Mouse (Mus musculus) midbrain, embryonic 10.5 days (tissue): ENCODE results near the gene Sun5. TPM values are rescaled to one million over a fixed set of nuclear protein-coding genes. Genes with fewer than 3 reads are reported as not detected.
"Not testable (repeated sequence)": the region's sequence is repeated elsewhere in the genome, so short reads cannot be mapped to it uniquely, and the experiment has no call there.

ENCODE experiments used
- DNase-seq: peaks from one replicate; pipeline ENCODE4 v3.0.0-alpha.2; 2017; ENCODE audit warnings: low spot score
- H3K27ac ChIP-seq: fragments of 300-500 bp; sonication (generic); replicated peaks from 2 replicates; pipeline ENCODE4 v1.5.1; 2016; ENCODE audit warnings: mild to moderate bottlenecking
- H3K27me3 ChIP-seq: fragments of 300-500 bp; sonication (generic); 2 replicates; pipeline ENCODE4 v1.6.1; 2016; ENCODE audit warnings: low read depth, mild to moderate bottlenecking; ENCODE audit not compliant: poor library complexity, severe bottlenecking
- H3K36me3 ChIP-seq: fragments of 300-500 bp; sonication (generic); 2 replicates; pipeline ENCODE4 v1.6.1; 2016; ENCODE audit warnings: mild to moderate bottlenecking, moderate library complexity
- H3K4me1 ChIP-seq: fragments of 300-500 bp; sonication (generic); 2 replicates; pipeline ENCODE4 v1.6.1; 2016
- H3K4me3 ChIP-seq: fragments of 300-500 bp; sonication (generic); 2 replicates; pipeline ENCODE4 v1.5.1; 2016; ENCODE audit warnings: mild to moderate bottlenecking, moderate library complexity
- H3K9me3 ChIP-seq: fragments of 300-500 bp; sonication (generic); replicated peaks from 2 replicates; pipeline ENCODE4 v1.6.1; 2016; ENCODE audit warnings: mild to moderate bottlenecking
- WGBS: fragments of 180-500 bp; shearing (Covaris S2); methylation state at CpG from one replicate; pipeline ENCODE4 v1.1.7; 2016; 5-methylcytosine and 5-hydroxymethylcytosine counted together
- polyA plus RNA-seq: library from polyadenylated mRNA; unstranded; fragments of >200 nt; fragmentation: Nextera tagmentation; extraction: Ambion mirVana; gene quantifications from 2 replicates; pipeline ENCODE4 v1.2.1, GENCODE M21; 2016

Gene Sun5
- polyA plus RNA-seq, 1 experiment from 2014 or later: not detected

DNA sequence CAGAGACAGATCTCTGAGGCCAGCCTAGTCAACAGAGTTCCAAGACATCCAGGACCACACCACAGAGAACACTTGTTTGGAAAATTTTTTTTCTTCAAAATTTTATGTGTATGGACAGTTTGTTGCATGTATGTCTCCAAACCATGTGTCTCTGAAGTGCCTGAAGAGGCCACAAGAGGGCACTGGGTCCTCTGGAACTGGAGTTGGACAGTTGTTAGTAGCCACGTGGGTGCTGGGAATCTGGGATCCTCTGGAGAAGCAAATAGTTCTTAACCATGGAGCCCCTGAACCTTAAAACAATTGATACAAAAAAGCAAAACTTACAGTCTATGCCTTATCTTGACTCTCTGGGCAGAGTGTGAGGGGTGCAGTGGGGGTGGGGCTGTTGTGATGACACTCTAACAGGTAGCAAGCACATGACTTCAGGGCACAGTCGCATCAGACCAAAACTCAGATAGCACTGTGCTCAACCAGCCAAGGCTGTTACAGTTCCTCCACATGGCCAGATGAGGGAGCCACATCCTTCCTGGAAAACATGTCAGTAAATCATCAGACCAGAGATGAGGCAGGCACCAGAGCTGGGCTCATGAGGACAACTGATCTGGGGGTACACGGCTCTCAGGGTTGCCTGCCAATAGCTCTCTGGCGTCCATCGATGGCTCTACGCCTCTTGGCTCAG, 20.4 kb downstream of the Sun5 start:
- no peak for DNase-seq
- Histone ChIP-seq H3K4me3 (no peak overlapping the region), H3K4me1 (peaks cover 15% of the 10 kb centered on the region), H3K36me3 (no peaks in the 10 kb centered on the region), H3K9me3 (no peaks in the 10 kb centered on the region), H3K27me3 (peaks cover 19% of the 10 kb centered on the region), H3K27ac (no peak overlapping the region)
- 80% methylated on average over 6 of the region's 6 CpGs for WGBS

DNA sequence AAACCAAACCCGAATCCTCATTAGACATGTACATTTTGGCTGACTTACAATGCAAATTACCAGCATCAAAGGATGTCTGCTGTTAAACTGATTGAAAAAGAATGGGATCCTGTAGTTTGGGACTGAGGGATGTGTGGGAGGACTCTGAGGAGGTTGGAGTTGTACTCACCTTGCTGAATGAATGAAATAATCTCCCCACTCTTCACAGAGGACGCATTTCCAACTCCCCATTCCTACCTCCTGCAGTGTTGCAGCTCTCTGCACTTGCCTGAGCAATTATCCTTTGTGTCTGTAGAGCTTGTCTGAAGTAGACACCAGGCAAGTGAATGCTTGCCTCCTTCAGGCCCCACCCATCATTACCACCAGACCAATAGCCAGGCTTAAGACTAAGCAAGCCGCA, 22.5 kb downstream of the Sun5 start:
- 84% methylated on average over 3 of the region's 3 CpGs for WGBS
- H3K9me3 ChIP-seq: no peaks in the 10 kb centered on the region
- DNase-seq: no peak

DNA sequence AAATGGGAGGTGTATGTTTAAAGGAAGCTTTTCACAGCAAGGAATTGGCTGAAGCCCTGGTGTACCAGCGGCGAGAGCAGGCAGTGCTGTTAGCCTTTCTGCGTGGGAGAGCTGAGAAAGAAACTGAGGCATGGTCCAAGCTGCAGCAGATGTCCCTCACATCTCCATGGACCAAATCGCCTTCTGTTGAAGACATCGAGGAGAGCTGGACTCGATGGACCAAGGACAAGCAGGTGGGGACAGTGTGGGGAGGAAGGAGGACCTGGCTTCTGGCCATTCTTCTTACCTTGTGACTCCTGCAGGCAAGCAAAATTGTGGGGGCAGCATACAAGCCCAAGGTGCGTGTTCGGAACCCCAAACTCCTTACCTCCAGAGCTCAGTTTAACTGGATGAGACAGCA, 28.0 kb downstream of the Sun5 start:
- Histone ChIP-seq H3K4me1 (no peaks in the 10 kb centered on the region), H3K9me3 (no peaks in the 10 kb centered on the region), H3K27ac (no peak overlapping the region), H3K27me3 (no peaks in the 10 kb centered on the region), H3K4me3 (no peak overlapping the region), H3K36me3 (no peaks in the 10 kb centered on the region)
- no peak for DNase-seq
- WGBS: 84% methylated on average over 8 of the region's 8 CpGs

More for the DNA sequence above, 22.5 kb downstream of the Sun5 start:
- Histone ChIP-seq H3K36me3 (no peaks in the 10 kb centered on the region), H3K27ac (no peak overlapping the region), H3K27me3 (no peaks in the 10 kb centered on the region; the same call in 1 of the 2 replicates), H3K4me1 (peaks cover 6% of the 10 kb centered on the region), H3K4me3 (no peak overlapping the region)

DNA sequence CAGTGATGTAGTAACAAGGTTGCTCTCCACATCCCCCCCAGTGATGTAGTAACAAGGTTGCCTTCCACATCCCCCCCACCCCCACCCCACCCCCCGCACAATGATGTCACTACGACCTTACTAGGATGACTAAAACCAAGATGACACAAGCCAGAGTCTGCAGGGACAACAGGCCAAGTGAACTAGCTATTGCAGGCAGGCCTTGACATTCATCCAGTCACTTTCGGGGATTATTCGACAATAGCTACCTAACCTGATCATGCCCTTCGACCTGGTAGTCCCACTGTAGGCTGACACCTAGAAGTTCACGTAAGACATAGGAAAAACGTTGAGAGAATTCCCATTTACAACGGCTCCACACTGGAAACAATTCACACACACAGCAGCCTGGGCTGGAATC, 37.6 kb downstream of the Sun5 start:
- no peaks in the 10 kb centered on the region for H3K27me3 ChIP-seq
- no peak overlapping the region for H3K4me3 ChIP-seq
- H3K36me3 ChIP-seq: no peaks in the 10 kb centered on the region
- peaks cover 12% of the 10 kb centered on the region for H3K4me1 ChIP-seq
- no peak overlapping the region for H3K27ac ChIP-seq
- no peak for DNase-seq
- H3K9me3 ChIP-seq: no peaks in the 10 kb centered on the region
- WGBS: 91% methylated on average over 8 of the region's 8 CpGs

DNA sequence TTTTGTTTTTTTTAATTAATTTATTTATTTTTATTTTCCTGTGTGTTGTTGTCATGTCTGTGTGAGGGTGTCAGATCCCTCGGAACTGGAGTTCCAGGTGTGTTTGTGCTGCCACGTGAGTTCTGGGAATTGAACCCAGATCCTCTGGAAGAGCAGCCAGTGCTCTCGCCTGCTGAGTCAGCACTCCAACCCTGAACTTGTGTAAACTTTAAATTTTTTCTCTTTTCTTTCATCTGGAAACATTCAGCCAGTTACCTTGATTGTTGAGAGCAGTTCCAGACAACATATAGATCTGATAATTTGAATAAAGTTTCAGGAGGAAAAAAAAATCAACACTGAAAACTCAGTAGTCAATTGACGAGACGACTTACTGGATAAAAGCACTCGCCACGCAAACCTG, 42.2 kb downstream of the Sun5 start:
- no peak overlapping the region for H3K27ac ChIP-seq
- no peaks in the 10 kb centered on the region for H3K36me3 ChIP-seq
- H3K4me1 ChIP-seq: peaks cover 12% of the 10 kb centered on the region
- no peak overlapping the region for H3K4me3 ChIP-seq
- no peak for DNase-seq
- WGBS: 87% methylated on average over 7 of the region's 7 CpGs
- H3K27me3 ChIP-seq: no peaks in the 10 kb centered on the region
- no peaks in the 10 kb centered on the region for H3K9me3 ChIP-seq

DNA sequence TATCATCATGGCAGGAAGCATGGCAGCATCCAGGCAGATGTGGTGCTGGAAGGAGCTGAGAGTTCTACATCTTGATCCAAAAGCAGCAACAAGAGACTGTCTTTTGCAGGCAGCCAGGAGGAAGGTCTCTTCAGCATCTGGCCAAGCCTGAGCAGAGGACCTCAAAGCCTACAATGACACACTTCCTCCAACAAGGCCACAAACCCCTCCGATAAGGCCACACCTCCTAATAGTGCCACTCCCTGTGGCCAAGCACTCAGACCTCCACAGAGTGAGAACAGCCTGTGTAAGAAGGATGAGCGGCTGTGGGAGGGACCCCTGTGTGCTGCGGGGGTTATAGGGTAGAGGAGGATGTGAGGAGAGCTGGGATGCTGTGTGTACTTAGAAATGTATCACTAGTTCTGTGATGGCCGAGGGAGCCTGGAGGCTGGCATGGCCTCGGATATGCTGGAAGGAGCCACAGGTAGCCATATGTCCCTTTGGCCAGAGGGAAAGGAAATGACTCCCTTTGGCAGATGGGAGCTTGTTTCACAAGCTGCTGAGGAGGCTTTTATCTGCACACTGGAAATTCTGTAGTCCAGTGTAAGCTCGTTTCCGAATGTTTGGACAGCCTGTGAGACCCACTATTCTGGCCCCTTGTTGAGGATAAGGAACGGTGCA, 43.6 kb downstream of the Sun5 start:
- Histone ChIP-seq H3K9me3 (no peaks in the 10 kb centered on the region), H3K27ac (no peak overlapping the region), H3K36me3 (no peaks in the 10 kb centered on the region), H3K4me3 (no peak overlapping the region), H3K4me1 (peaks cover 6% of the 10 kb centered on the region), H3K27me3 (no peaks in the 10 kb centered on the region)
- no peak for DNase-seq
- WGBS: 86% methylated on average over 8 of the region's 8 CpGs

DNA sequence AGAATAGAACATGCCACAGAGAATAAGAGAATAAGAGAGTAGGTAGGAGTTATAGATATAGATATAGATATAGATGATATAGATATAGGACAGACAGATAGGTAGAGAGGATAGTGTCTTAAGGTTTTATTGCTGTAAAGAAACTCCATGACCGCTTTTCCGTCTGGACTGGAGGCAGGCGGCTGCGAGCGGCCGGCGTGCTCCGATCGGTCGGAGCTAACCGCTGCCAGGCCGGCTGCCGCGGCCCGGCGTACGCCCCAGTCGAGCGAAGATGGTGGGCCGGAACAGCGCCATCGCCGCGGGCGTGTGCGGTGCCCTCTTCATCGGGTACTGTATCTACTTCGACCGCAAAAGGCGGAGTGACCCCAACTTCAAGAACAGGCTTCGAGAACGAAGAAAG, 45.0 kb downstream of the Sun5 start:
- not testable (repeated sequence) for H3K27me3 ChIP-seq, H3K4me3 ChIP-seq, H3K27ac ChIP-seq, H3K9me3 ChIP-seq, H3K4me1 ChIP-seq, DNase-seq, H3K36me3 ChIP-seq
- 75% methylated on average over 32 of the region's 32 CpGs for WGBS

DNA sequence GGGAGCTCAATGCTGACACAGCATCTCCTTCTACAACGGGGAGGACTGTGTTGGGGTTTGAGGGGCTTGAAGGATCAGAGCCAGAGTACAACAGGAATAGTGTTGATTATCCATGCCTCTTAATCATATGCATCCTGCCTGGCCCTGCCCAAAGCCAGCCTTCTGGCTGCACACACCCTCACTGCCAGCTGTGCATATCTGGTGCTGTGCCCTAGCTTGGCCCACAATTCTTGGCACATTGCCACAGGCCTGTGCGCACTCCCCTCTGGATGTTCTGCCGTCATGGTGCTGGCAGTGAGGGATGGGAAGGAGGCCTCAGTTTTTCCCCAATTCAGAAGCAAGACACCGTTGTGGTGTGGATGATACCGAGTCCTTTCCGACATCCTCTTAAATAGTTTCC, 46.3 kb downstream of the Sun5 start:
- no peak overlapping the region for H3K27ac ChIP-seq
- no peaks in the 10 kb centered on the region for H3K36me3 ChIP-seq
- H3K4me1 ChIP-seq: no peaks in the 10 kb centered on the region
- no peaks in the 10 kb centered on the region for H3K27me3 ChIP-seq
- WGBS: 91% methylated on average over 6 of the region's 6 CpGs
- H3K9me3 ChIP-seq: no peaks in the 10 kb centered on the region
- no peak overlapping the region for H3K4me3 ChIP-seq
- DNase-seq: no peak

DNA sequence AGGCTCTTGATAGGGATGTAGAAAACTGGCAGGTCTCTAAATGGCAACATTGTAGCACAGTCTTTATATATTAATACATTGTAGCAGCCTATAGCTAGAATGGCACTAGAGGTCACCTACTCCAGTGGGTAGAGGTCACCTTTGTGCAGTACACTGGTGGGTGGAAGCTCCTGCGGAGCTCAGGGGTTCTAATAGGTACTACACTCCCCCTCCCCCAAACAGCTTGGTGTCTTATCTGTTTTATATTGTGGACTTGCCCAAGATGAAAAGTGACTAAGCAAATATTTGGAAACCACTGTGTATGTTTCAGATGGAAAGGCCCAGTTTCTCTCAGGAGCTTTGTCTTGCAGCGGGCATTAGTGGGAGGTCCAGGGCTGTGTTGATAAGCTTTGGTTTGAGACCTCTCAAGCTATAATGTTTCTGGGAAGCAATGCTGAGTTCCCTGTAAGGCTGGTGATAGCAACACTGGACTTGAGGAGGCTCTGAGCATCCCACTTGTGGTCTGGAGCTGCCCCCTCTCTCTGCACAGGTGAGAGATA, 48.8 kb downstream of the Sun5 start:
- H3K9me3 ChIP-seq: no peaks in the 10 kb centered on the region
- H3K27ac ChIP-seq: no peak overlapping the region
- WGBS: 87% methylated on average over 2 of the region's 2 CpGs
- no peaks in the 10 kb centered on the region for H3K27me3 ChIP-seq
- no peak for DNase-seq
- no peaks in the 10 kb centered on the region for H3K36me3 ChIP-seq
- H3K4me1 ChIP-seq: no peaks in the 10 kb centered on the region
- no peak overlapping the region for H3K4me3 ChIP-seq

DNA sequence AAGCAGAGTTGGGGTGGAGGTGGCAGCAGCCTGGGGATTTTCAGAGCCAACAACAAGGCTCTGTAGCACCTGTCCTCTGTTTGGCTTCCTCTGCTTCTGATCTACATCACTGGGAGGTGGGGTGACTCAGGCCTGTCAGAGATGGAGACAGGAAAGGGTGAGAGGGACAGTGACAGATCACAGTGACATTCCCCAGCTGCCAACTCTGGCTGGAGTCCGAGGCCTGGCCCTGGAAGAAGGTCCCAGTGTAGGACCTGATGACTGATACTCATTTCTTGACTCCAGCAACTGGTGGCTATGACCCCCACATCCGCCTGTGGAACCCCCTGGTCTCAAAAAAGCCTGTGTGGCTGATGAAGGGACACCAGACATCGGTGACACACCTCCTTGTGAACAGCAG, 61.0 kb downstream of the Sun5 start:
- DNase-seq: no peak
- 75% methylated on average over 3 of the region's 3 CpGs for WGBS

DNA sequence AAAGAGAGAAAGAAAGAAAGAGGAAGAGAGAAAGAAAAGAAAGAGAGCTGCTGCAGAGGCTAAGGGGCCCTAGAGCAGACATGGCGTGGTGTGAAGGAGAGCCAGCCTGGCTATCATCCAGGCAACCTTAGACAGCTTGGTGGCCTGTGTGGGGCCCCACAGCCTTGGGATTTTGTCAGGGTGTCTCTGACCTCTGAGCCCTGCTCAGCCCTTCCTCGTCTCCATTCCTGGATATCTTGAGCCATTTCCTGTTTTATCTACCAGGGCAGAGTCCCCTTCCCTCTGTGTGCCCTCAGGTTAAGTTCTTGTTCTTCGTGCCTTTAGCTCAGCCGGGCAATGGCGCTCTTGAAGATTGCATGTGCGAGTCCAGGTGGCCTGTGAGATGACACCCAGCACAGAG, 62.0 kb downstream of the Sun5 start:
- 85% methylated on average over 6 of the region's 6 CpGs for WGBS
- Histone ChIP-seq H3K36me3 (no peaks in the 10 kb centered on the region), H3K4me1 (no peaks in the 10 kb centered on the region), H3K9me3 (no peaks in the 10 kb centered on the region), H3K27me3 (no peaks in the 10 kb centered on the region), H3K27ac (no peak overlapping the region), H3K4me3 (no peak overlapping the region)
- no peak for DNase-seq

More for the DNA sequence above, 61.0 kb downstream of the Sun5 start:
- Histone ChIP-seq H3K36me3 (no peaks in the 10 kb centered on the region), H3K9me3 (no peaks in the 10 kb centered on the region), H3K27ac (no peak overlapping the region), H3K4me3 (no peak overlapping the region), H3K27me3 (no peaks in the 10 kb centered on the region), H3K4me1 (no peaks in the 10 kb centered on the region)

DNA sequence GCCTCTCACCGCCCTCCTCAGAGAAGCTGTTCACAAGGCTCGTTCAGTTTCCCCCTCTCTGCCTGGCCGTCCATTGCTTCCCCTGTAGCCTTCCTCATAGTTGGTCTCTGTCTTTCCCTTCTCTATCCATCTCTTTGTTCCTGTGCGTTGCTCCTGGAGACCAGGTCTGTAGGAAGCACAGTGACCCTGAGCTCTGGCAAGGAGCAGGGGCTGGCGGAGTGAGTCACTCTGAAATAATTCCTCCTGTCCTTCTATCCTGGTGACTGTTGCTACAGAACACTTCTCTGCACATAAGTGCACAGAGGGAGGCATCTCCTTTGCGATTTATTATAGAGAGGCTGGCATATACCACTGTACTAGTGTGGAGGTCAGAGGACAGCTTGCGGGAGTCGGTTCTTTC, 62.7 kb downstream of the Sun5 start:
- 81% methylated on average over 8 of the region's 8 CpGs for WGBS
- Histone ChIP-seq H3K36me3 (no peaks in the 10 kb centered on the region), H3K27ac (peak overlapping the region; percentile 38; the same call in 1 of the 2 replicates)

DNA sequence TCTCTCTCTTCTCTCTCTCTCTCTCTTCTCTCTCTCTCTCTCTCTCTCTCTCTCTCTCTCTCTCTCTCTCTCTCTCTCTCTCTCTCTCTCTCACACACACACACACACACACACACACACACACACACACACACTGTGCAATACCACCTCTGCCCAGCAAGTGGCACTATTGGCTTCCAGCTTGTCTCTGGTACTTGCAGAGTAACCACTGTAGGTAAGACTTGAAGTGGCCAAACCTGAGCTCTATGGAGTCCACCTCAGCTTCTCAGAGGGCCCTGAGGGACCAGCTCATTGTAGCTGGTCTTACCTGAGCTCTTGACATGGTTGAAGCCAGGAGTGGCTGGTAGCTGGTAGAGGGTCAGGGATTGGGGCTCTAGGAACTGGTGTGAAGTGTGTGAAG, 63.4 kb downstream of the Sun5 start:
- H3K9me3 ChIP-seq, H3K36me3 ChIP-seq, H3K27me3 ChIP-seq, H3K4me1 ChIP-seq, H3K4me3 ChIP-seq, H3K27ac ChIP-seq: not testable (repeated sequence)
- DNase-seq: peak; percentile 58

More for the DNA sequence above, 62.7 kb downstream of the Sun5 start:
- Histone ChIP-seq H3K9me3 (no peaks in the 10 kb centered on the region), H3K4me3 (no peak overlapping the region), H3K4me1 (no peaks in the 10 kb centered on the region), H3K27me3 (no peaks in the 10 kb centered on the region)
- DNase-seq: no peak
